Mouse (Mus musculus) G1E (cell line): Measurements from ENCODE around the gene Zfp106. TPM values are rescaled to one million over a fixed set of nuclear protein-coding genes. Genes with fewer than 3 reads are reported as not detected.

Experiments used
- ATAC-seq: 2 replicates; pipeline ENCODE4 v1.8.0; 2016; ENCODE audit warnings: mild to moderate bottlenecking; ENCODE audit not compliant: insufficient number of reproducible peaks, poor library complexity, low FRiP score, severe bottlenecking; ENCODE audit errors: extremely low read depth
- DNase-seq: peaks from one replicate; pipeline ENCODE4 v3.0.0; 2012; ENCODE audit warnings: low spot score
- H3K27me3 ChIP-seq: 2 replicates; pipeline ENCODE4 v1.6.1; 2012; ENCODE audit warnings: mild to moderate bottlenecking, low read length, inconsistent platforms; ENCODE audit not compliant: insufficient read depth
- H3K36me3 ChIP-seq: replicated peaks from 2 replicates; pipeline ENCODE3; 2012; ENCODE audit warnings: mild to moderate bottlenecking, inconsistent platforms
- H3K4me1 ChIP-seq: 2 replicates; pipeline ENCODE4 v1.6.1; 2012; ENCODE audit warnings: low read depth, low read length, inconsistent platforms, mixed read lengths; ENCODE audit not compliant: insufficient read depth
- H3K4me3 ChIP-seq: 2 replicates; pipeline ENCODE4 v1.5.1; 2012; ENCODE audit warnings: low read depth, mild to moderate bottlenecking, inconsistent platforms, low read length, moderate library complexity, mixed read lengths
- H3K9me3 ChIP-seq: replicated peaks from 2 replicates; pipeline ENCODE4 v1.6.1; 2012; ENCODE audit warnings: inconsistent platforms
- CTCF ChIP-seq: IDR thresholded peaks from 2 replicates; pipeline ENCODE4 v1.5.1; 2012; ENCODE audit warnings: low read depth, low read length, inconsistent platforms, mixed read lengths
- GATA1 ChIP-seq: IDR thresholded peaks from 2 replicates; pipeline ENCODE4 v1.6.1; 2012; ENCODE audit warnings: borderline replicate concordance, low read length, inconsistent platforms, mixed read lengths
- GATA2 ChIP-seq: IDR thresholded peaks from 2 replicates; pipeline ENCODE4 v1.6.1; 2012; ENCODE audit warnings: low read depth, low read length, inconsistent platforms, borderline replicate concordance
- POLR2AphosphoS5 ChIP-seq: IDR thresholded peaks from 2 replicates; pipeline ENCODE4 v1.6.1; 2012; ENCODE audit warnings: low read depth, low read length, inconsistent platforms; ENCODE audit not compliant: insufficient replicate concordance
- TAL1 ChIP-seq: conservative IDR thresholded peaks from 2 replicates; pipeline ENCODE4 v1.6.1; 2012; ENCODE audit warnings: low read depth, low read length, inconsistent platforms, mixed read lengths
- polyA plus RNA-seq: library from polyadenylated mRNA; stranded (reverse); fragments of >175 nt; gene quantifications from 2 replicates; pipeline ENCODE4 v1.2.3, GENCODE M21; 2012
- total RNA-seq, 2 experiments: library from RNA; stranded (forward) in 1 of 2; stranded (reverse) in 1 of 2; fragments of 200-1000 nt in 1 of 2; fragments of >200 nt in 1 of 2; fragmentation: Nextera tagmentation in 1 of 2; gene quantifications; 2 replicates each; pipeline ENCODE4 v1.2.3; 2014 to 2017

The Zfp106 gene
- total and polyA plus RNA-seq, 3 experiments, result 98.6 to 301 (median 104) TPM

DNA sequence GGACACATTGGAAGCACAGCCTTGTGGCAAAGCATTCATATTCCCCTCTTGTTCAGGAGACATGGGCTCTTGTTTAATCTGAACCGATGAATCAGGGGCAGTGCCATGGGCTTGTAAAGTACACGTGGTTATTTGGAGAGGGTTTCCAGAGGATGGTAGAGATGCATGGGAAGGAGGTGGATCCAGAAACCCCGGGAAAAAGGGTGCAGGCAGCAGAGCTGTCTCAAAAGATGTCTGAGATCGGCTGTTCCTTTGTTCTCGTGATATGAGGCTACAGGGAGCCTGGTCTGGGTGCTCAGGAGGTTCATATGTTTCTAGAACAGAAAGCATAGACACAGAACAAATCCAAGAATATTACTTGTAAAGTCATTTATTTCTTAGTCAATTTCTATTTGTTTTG is 36.9 kb downstream of the Zfp106 start:
- no peaks in the 10 kb centered on the region for H3K9me3 ChIP-seq
- H3K4me3 ChIP-seq, result no peak overlapping the region
- no peak for TF ChIP-seq TAL1
- no peak for TF ChIP-seq POLR2AphosphoS5
- no peak for TF ChIP-seq GATA2
- no peak for TF ChIP-seq CTCF
- no peak for TF ChIP-seq GATA1
- no peaks in the 10 kb centered on the region for H3K27me3 ChIP-seq
- H3K4me1 ChIP-seq, result peaks cover 7% of the 10 kb centered on the region
- peaks cover 92% of the 10 kb centered on the region for H3K36me3 ChIP-seq
- no peak for DNase-seq
- no peak for ATAC-seq

DNA sequence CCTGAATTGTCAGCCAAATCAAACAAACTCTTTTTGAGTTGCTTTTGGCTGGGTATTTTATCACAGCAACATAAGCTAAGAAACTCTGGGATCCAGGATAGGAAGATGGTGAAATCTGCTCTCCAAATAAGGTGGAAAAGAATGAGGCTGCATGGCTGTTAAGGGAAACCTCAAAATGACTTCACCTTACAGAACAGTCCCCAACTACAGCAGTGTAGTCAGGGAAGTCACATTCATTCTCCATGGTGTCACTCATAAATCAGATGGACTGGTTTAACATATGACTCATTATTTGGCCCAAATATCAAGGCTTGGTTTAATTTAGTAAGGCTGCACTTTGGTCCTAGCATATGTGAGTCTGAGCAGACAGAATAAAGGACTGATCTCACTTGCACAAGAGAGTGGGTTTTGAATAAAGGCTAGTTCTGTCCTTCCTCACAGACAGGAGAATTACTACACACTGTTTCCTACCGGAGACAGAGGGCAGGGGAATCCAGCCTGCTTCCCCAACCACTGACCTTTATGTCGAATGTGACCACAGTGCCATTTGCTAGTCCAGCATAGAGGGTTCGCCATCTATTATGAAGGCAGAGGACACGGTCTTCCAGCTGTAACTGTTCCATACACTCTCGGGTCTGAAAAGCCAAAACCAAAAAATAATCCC is 45.0 kb downstream of the Zfp106 start:
- no peaks in the 10 kb centered on the region for H3K27me3 ChIP-seq
- TF ChIP-seq GATA2 (no peak), GATA1 (no peak), POLR2AphosphoS5 (no peak), CTCF (no peak), TAL1 (no peak)
- no peaks in the 10 kb centered on the region for H3K4me1 ChIP-seq
- DNase-seq (no peak), ATAC-seq (no peak)
- H3K9me3 ChIP-seq, result no peaks in the 10 kb centered on the region
- peaks cover 92% of the 10 kb centered on the region for H3K36me3 ChIP-seq
- H3K4me3 ChIP-seq, result no peak overlapping the region

DNA sequence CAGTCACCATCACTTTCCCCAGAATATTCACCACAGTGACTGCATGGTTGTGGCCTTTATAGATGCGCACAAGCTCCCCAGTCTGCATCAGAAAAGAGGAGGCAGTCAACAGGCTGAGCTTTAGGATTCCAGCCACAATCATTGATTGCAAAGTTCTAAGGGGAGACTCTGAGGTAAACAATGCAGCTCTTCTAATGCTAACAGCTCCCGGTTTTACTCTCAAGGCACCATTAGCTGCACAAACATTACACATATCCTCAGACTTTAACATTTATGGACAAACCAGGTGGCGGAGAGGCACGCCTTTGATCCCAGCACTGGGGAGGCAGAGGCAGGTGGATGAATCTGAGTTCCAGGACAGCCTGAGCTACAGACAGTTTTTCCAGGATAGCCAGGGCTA is 49.5 kb downstream of the Zfp106 start:
- ATAC-seq (no peak), DNase-seq (no peak)
- Histone ChIP-seq H3K4me1 (no peaks in the 10 kb centered on the region), H3K9me3 (no peaks in the 10 kb centered on the region), H3K4me3 (no peak overlapping the region), H3K36me3 (peaks cover 98% of the 10 kb centered on the region), H3K27me3 (no peaks in the 10 kb centered on the region)
- TF ChIP-seq TAL1 (no peak), GATA2 (no peak), POLR2AphosphoS5 (no peak), GATA1 (no peak), CTCF (no peak)

DNA sequence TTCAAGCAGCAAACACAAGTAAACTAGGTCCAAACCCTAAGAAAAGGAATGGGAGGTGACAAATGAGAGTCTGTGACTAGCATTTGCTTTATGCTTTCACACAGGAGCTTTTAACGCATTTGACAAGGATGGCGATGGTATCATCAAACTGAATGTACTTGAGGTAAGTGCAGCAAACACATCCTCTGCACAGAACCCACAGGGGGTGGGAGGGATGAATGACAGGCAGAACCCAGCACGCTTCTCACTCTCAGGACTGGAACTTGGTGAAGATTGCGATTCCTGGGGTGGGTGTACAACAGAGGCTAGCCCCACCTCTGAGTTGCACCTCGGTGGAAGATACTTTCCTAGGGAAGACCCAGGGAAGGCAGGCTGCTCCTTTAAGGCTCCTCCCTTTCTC is 59.7 kb downstream of the Zfp106 start:
- no peaks in the 10 kb centered on the region for H3K9me3 ChIP-seq
- TF ChIP-seq CTCF (no peak), TAL1 (no peak), GATA1 (no peak), GATA2 (no peak), POLR2AphosphoS5 (no peak)
- no peak for DNase-seq
- H3K4me3 ChIP-seq, result no peak overlapping the region
- peaks cover 16% of the 10 kb centered on the region for H3K4me1 ChIP-seq
- H3K27me3 ChIP-seq, result peaks cover 28% of the 10 kb centered on the region
- H3K36me3 ChIP-seq, result peaks cover 43% of the 10 kb centered on the region
- ATAC-seq, result no peak

DNA sequence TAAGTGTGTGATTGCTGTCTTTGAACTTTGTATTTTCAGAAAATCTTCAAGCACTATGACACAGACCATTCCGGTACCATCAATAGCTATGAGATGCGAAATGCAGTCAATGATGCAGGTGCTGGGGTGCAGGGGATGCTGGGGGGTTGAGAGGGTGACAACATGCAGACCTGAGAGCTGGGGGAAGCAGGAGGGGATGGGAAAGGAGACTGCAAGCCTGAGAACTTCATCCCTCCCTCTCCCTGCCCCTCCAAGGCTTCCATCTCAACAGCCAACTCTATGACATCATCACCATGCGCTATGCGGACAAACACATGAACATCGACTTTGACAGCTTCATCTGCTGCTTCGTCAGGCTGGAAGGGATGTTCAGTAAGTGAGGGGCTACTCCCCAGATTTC is 60.5 kb downstream of the Zfp106 start:
- ATAC-seq (no peak), DNase-seq (no peak)
- no peak overlapping the region for H3K4me3 ChIP-seq
- peaks cover 35% of the 10 kb centered on the region for H3K36me3 ChIP-seq
- H3K27me3 ChIP-seq, result peaks cover 28% of the 10 kb centered on the region
- H3K9me3 ChIP-seq, result no peaks in the 10 kb centered on the region
- TF ChIP-seq GATA2 (no peak), POLR2AphosphoS5 (no peak), TAL1 (no peak), CTCF (no peak), GATA1 (no peak)
- peaks cover 16% of the 10 kb centered on the region for H3K4me1 ChIP-seq

DNA sequence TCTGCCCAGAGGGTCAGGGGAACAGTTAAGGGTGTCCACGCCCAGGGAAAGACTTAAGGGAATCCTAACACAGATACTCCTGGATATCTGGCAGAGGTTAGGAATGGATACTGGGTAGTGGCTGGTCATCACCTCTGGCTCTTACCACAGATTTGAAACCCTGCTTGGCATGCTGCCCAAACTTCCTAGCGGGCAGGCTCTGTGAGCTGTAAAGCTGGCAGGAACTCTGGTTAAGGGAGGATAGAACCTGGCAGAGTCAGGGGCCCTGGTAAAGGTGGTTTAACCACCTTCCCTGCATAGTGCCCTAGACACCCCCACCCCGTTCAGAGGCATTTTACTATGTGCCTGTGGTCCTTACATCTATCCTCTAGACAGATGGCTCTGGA is 61.0 kb downstream of the Zfp106 start:
- Histone ChIP-seq H3K4me3 (no peak overlapping the region), H3K9me3 (no peaks in the 10 kb centered on the region), H3K4me1 (peaks cover 16% of the 10 kb centered on the region), H3K27me3 (peaks cover 29% of the 10 kb centered on the region), H3K36me3 (peaks cover 32% of the 10 kb centered on the region)
- no peak for ATAC-seq
- TF ChIP-seq POLR2AphosphoS5, result no peak
- TF ChIP-seq TAL1, result no peak
- no peak for TF ChIP-seq CTCF
- no peak for TF ChIP-seq GATA1
- TF ChIP-seq GATA2, result no peak
- DNase-seq, result no peak
